Mouse (Mus musculus): ENCODE data around the gene Bnc2. TPM values are rescaled to one million over a fixed set of nuclear protein-coding genes. Genes with fewer than 3 reads are reported as not detected.

The Bnc2 gene
- polyA plus RNA-seq, 2 experiments, result 24.3 to 25.7 TPM

- ATAC-seq (ENCODE audit: low FRiP score, low read depth), result no peak
Measured at GRCm38 (mm10) chr4:84454493-84454892, 220.6 kb downstream of the Bnc2 start.

GRCm38 (mm10) chr4:84453586-84453985, 221.5 kb downstream of the Bnc2 start:
- ATAC-seq (ENCODE audit: low FRiP score, low read depth) (no peak), DNase-seq (ENCODE audit: low spot score) (no peak)
- Histone ChIP-seq H3K27ac (replicated peaks; ENCODE audit: low read depth, low read length) (no peak overlapping the region), H3K9me3 (ENCODE audit: control insufficient read depth, low read length) (no peaks in the 10 kb centered on the region), H3K9ac (ENCODE audit: low read depth, low read length, severe bottlenecking) (no peak overlapping the region), H3K4me1 (ENCODE audit: control insufficient read depth, insufficient read depth, low read length) (peaks cover 41% of the 10 kb centered on the region), H3K27me3 (ENCODE audit: control insufficient read depth, insufficient read depth, low read length) (no peaks in the 10 kb centered on the region), H3K4me3 (replicated peaks; ENCODE audit: low read length) (no peak overlapping the region), H3K36me3 (ENCODE audit: control insufficient read depth, insufficient read depth, low read length) (no peaks in the 10 kb centered on the region), H3K4me2 (replicated peaks; ENCODE audit: low read depth, low read length, severe bottlenecking) (no peak overlapping the region)
- no peak for TF ChIP-seq POLR2A (IDR thresholded peaks at IDR 0.05; ENCODE audit: borderline replicate concordance, extremely low read depth, insufficient read depth, insufficient read length)
- 45% methylated on average over 4 of the region's 4 CpGs for WGBS

More at GRCm38 (mm10) chr4:84454493-84454892, 220.6 kb downstream of the Bnc2 start:
- Histone ChIP-seq H3K4me2 (replicated peaks; ENCODE audit: low read depth, low read length, severe bottlenecking) (no peak overlapping the region), H3K4me3 (replicated peaks; ENCODE audit: low read length) (no peak overlapping the region), H3K27me3 (ENCODE audit: control insufficient read depth, insufficient read depth, low read length) (no peaks in the 10 kb centered on the region), H3K4me1 (ENCODE audit: control insufficient read depth, insufficient read depth, low read length) (peaks cover 41% of the 10 kb centered on the region), H3K9ac (ENCODE audit: low read depth, low read length, severe bottlenecking) (no peak overlapping the region), H3K36me3 (ENCODE audit: control insufficient read depth, insufficient read depth, low read length) (no peaks in the 10 kb centered on the region), H3K27ac (replicated peaks; ENCODE audit: low read depth, low read length) (no peak overlapping the region), H3K9me3 (ENCODE audit: control insufficient read depth, low read length) (no peaks in the 10 kb centered on the region)
- 35% methylated on average over 3 of the region's 3 CpGs for WGBS
- DNase-seq (ENCODE audit: low spot score), result no peak
- TF ChIP-seq POLR2A (IDR thresholded peaks at IDR 0.05; ENCODE audit: borderline replicate concordance, extremely low read depth, insufficient read depth, insufficient read length), result no peak

- H3K9ac ChIP-seq (ENCODE audit: low read depth, low read length, severe bottlenecking), result no peak overlapping the region
- H3K4me1 ChIP-seq (ENCODE audit: control insufficient read depth, insufficient read depth, low read length), result peaks cover 36% of the 10 kb centered on the region
- no peak overlapping the region for H3K4me2 ChIP-seq (replicated peaks; ENCODE audit: low read depth, low read length, severe bottlenecking)
- no peaks in the 10 kb centered on the region for H3K27me3 ChIP-seq (ENCODE audit: control insufficient read depth, insufficient read depth, low read length)
- no peaks in the 10 kb centered on the region for H3K36me3 ChIP-seq (ENCODE audit: control insufficient read depth, insufficient read depth, low read length)
- no peak for DNase-seq (ENCODE audit: low spot score)
- H3K9me3 ChIP-seq (ENCODE audit: control insufficient read depth, low read length), result no peaks in the 10 kb centered on the region
- no peak for ATAC-seq (ENCODE audit: low FRiP score, low read depth)
- WGBS, result 86% methylated on average over 3 of the region's 3 CpGs
- H3K27ac ChIP-seq (replicated peaks; ENCODE audit: low read depth, low read length), result no peak overlapping the region
- no peak overlapping the region for H3K4me3 ChIP-seq (replicated peaks; ENCODE audit: low read length)
- TF ChIP-seq POLR2A (IDR thresholded peaks at IDR 0.05; ENCODE audit: borderline replicate concordance, extremely low read depth, insufficient read depth, insufficient read length), result no peak
Measured at GRCm38 (mm10) chr4:84452642-84453041, 222.4 kb downstream of the Bnc2 start.

- Histone ChIP-seq H3K4me1 (ENCODE audit: control insufficient read depth, insufficient read depth, low read length) (peaks cover 17% of the 10 kb centered on the region), H3K9me3 (ENCODE audit: control insufficient read depth, low read length) (no peaks in the 10 kb centered on the region), H3K9ac (ENCODE audit: low read depth, low read length, severe bottlenecking) (no peak overlapping the region), H3K4me3 (replicated peaks; ENCODE audit: low read length) (no peak overlapping the region), H3K36me3 (ENCODE audit: control insufficient read depth, insufficient read depth, low read length) (no peaks in the 10 kb centered on the region), H3K27me3 (ENCODE audit: control insufficient read depth, insufficient read depth, low read length) (no peaks in the 10 kb centered on the region), H3K27ac (replicated peaks; ENCODE audit: low read depth, low read length) (no peak overlapping the region), H3K4me2 (replicated peaks; ENCODE audit: low read depth, low read length, severe bottlenecking) (no peak overlapping the region)
- 51% methylated on average over 7 of the region's 7 CpGs for WGBS
- no peak for DNase-seq (ENCODE audit: low spot score)
- TF ChIP-seq POLR2A (IDR thresholded peaks at IDR 0.05; ENCODE audit: borderline replicate concordance, extremely low read depth, insufficient read depth, insufficient read length), result no peak
- no peak for ATAC-seq (ENCODE audit: low FRiP score, low read depth)
Measured at GRCm38 (mm10) chr4:84449246-84450005, 225.6 kb downstream of the Bnc2 start.

GRCm38 (mm10) chr4:84433324-84433723, 241.8 kb downstream of the Bnc2 start:
- H3K4me1 ChIP-seq (ENCODE audit: control insufficient read depth, insufficient read depth, low read length), result peaks cover 14% of the 10 kb centered on the region
- TF ChIP-seq POLR2A (IDR thresholded peaks at IDR 0.05; ENCODE audit: borderline replicate concordance, extremely low read depth, insufficient read depth, insufficient read length), result no peak
- H3K4me2 ChIP-seq (replicated peaks; ENCODE audit: low read depth, low read length, severe bottlenecking), result no peak overlapping the region
- no peaks in the 10 kb centered on the region for H3K36me3 ChIP-seq (ENCODE audit: control insufficient read depth, insufficient read depth, low read length)
- H3K4me3 ChIP-seq (replicated peaks; ENCODE audit: low read length), result no peak overlapping the region
- DNase-seq (ENCODE audit: low spot score), result no peak
- no peaks in the 10 kb centered on the region for H3K27me3 ChIP-seq (ENCODE audit: control insufficient read depth, insufficient read depth, low read length)
- no peak overlapping the region for H3K27ac ChIP-seq (replicated peaks; ENCODE audit: low read depth, low read length)
- no peak overlapping the region for H3K9ac ChIP-seq (ENCODE audit: low read depth, low read length, severe bottlenecking)
- 92% methylated on average over 9 of the region's 9 CpGs for WGBS
- H3K9me3 ChIP-seq (ENCODE audit: control insufficient read depth, low read length), result no peaks in the 10 kb centered on the region
- ATAC-seq (ENCODE audit: low FRiP score, low read depth), result no peak

Measured in limb, embryonic 14.5 days (tissue).